Mouse (Mus musculus) brain, adult 2 months (tissue): ENCODE results near the gene Lrrc9.

ENCODE experiments used
- DNase-seq: peaks from one replicate; pipeline ENCODE4 v3.0.0; 2011; ENCODE audit warnings: low read depth, low spot score

The Lrrc9 gene

DNA sequence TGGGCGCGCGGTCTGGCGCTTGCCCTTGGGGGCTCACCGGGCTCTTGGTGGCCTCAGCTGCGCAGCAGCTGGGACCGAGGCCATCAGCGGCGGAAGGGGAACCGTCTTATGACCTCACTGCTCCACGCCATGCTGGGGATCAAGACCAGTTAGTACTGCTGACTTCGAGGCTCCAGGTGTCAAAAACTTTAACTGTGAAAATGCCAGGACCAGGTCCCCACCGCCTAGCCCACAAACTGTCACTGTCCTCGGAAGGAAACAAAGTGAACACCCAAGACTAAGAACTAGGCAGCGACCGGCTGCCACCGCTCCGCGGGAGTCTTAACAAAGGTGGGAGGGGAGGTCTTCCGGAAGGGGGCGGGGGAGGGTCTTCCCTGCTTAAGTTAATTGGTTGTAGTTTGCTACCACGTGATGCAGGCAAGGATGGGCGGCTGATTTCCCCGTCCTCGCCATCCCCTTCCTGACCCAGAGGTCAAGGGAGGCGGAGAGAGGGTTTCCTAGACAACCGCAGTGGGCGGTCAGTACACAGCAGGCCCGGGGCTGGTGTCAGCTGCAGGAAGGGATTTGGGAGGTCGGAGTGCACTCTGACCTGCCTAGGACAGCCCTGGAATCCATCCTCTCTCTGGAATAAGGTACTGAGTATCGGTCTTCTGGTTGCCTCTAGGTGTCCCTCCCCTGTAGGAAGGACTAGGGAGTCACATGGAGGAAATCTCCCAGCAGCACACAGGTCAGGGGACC is at the start of gene Lrrc9:
Gene Lrrc9 (plus strand): TSS at position 28 of the 738 bp plus-strand sequence.
- peak; percentile 53 for DNase-seq

DNA sequence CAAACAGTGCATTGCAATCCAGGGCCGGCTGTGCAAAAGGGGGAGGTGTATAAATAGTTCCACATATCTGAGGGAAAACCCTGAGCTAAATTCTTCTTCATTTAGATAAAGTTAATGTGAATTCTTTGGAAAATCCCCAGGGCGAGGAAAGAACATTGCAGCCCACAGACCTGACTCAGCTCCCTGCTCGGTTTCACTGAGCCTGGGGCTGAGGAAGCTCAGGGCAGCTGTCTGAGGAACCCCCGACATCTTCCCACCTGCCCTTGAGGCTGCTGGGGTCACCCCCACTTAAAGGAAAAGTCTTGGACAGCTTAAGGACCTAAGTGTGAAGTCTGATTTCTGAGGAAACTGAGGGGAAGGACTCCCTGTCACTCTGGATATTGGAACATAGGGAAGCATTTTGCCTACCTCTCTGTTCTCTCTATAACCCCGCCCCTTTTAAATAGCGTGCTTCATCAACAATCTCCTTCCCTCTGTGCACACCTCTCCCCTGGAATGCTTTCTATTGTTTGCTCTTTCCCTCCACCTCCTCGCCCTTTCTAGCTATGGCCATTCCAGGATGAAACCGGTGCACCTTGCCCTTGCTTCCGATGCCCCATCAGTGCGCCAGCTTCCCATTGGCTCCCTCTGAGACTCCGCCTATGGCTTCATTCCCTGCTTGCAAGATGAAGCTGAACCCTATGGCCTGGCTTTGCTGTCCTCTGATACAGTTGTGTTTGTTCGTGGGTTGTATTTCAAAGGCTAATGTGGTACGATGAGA is 48.4 kb upstream of the Lrrc9 start:
- peak; percentile 77 for DNase-seq

DNA sequence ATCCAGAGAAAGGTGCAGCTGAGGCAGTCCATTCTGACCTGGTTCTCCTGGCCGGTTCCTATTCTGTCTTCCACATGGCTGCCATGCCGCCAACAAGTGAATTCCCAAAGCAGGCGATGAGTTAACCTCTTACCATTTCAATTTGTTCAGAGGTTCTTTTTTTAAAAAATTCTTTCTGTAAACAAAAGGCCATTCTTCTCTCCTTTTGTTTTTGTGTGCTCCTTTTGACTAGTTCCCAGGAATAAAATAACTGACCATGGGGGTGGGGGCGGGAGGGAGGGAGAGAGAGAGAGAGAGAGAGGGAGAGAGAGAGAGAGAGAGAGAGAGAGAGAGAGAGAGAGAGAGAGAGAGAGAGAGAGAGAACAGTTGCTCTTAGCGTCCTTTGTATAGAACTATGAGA is 36.6 kb upstream of the Lrrc9 start:
- no peak for DNase-seq

DNA sequence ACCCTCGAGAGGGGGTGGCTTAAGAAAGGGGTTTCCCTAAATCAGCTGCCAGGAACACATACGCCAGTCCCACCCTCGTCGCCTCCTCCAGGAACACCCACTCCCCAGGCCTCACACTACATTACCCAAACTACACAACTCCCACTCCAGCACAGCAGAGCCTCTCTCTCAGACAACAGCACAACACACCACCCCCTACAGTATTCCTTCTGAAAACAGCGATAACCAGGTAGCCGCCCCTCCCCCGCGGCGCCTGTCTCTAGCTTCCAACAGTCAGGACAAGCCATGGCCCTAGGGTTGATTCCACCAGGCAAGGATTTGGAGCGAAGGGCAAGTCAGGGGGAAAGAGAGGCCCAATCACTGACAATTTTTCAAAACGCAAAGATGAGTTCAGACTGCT is 34.5 kb upstream of the Lrrc9 start:
- DNase-seq, result peak; percentile 67

DNA sequence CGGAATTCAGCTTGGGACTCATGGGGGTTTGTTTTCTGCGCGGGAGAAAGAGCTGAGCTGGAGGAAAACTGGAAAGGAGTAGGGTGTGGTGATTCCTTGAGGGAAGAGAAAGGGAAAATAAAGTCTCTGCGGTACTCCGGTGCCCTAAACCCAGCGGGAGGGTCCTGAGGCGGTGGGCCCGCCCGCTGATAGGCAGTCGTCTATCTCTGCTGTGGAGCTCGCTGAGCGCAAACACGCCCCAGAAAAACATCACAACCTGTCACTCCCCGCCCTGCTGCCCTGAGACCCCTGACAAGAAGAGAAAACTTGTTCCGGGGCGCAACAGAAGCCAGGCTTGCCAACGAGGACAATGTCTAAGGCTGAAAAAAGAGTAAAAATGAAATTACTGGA is 34.0 kb upstream of the Lrrc9 start:
- peak; percentile 43 for DNase-seq

DNA sequence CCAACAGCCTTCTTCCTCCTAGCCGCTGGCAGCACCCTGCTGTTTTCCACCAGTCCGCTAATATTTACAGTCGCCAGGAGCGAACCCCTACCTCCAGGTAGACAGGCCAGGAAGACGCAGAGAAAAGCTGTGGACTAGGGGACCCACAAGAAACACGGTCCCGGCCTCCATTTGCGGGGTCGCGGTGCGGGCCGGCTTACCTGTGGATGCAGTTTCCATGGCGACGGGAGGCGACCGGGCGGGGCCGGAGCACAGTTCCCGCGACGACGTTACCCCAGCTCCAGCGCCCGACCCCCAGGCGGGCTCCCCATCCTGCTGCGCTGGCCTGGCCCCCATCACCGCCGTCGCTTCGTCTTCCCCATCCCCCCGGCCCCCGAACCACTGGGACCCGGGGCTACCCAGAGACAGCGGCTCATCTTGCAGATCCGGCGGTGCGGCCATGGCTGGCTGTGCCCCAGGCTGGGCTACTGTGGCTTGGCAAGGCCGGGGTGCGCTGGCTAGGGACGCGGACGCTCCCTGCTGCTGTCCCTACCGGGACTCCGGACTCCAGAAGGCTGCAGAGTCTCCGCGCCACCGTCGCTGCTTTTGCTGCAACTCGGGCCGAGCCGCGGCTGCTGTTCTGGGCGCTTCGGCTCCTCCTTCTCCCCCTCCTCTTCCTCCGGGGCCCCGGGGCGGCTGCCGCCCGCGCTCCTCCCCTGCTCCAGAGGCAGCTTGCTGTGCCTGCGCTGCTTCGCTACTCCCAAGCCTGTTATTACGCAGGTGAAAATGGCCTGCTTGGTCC is 33.4 kb upstream of the Lrrc9 start:
- peak; percentile 89 for DNase-seq

DNA sequence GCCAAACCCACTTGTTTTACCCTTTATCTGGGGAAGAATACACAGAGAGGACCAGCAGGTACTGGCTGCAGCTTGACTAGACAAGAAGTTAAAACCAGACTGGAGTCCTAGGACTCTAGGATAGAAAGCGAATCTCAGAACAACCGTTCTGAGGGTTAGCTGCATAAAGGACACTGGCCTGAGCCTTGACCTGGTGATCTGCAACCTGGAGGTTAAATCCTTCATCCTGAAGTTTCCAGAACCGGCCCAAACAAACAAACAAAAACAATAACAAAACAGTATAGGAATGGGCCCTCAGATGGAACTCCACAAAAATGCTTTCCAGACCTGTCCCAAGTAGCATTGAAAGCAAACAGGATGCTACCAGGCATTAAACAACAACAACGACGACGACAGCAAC is 32.7 kb upstream of the Lrrc9 start, which contains the start of gene Rtn1:
Gene Rtn1 (minus strand): TSS at position 101 of the 400 bp plus-strand sequence.
- no peak for DNase-seq

DNA sequence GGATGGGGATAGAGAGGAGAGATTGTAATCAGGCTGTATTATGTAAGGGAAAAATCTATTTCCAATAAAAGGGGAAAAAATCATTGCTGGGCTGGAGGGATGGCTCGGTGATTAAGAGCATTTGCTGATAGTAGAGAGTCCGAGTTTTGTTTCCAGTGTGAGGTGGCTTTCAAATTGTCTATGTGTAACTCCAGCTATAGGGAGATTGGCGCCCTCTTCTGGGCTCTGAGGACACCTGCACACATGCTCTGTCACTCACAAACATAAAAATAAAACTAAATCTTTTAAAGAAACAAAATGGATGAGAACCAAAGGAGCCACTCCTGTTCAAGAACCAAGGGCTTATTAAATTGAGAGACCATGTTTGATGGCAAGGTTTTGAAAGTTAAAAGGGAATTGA is 23.9 kb upstream of the Lrrc9 start:
- DNase-seq, result peak; percentile 87

DNA sequence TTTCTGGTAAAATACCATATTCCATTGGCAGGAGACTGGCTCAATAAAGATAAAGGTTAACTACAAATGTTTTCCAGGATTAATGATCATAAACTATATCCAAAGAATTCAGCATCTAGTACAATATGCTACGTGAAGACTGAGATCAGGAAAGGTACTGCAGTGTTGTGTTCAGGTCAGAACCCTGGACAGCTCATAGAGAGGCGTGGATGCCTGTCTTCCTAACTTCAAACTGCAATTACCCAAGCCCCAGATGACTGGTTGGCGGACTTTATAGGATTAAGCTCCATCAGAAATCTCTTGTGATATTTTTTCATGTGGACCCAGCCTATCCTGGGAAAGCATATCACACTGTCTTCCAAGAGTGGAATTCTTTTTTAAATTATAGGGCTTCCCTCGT is 19.0 kb upstream of the Lrrc9 start:
- no peak for DNase-seq

DNA sequence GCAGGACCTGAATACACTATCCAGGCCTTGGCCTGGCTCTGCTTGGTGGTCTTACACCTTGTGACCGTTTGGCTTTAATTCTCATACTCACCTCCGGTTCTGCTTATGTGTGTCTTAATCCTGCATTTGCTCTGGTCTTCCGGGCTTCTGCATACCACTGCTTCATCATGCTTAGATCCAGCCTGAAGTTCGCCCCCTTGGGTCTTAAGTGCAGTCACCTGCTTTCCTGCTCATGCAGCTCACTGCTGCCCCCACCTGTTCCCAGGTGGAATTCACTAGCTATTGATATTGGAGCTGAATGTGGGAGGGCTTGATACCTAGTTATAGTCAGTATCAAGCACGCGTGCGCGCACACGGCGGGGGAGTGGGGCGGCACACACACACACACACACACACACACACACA is 13.9 kb upstream of the Lrrc9 start:
- peak; percentile 92 for DNase-seq

DNA sequence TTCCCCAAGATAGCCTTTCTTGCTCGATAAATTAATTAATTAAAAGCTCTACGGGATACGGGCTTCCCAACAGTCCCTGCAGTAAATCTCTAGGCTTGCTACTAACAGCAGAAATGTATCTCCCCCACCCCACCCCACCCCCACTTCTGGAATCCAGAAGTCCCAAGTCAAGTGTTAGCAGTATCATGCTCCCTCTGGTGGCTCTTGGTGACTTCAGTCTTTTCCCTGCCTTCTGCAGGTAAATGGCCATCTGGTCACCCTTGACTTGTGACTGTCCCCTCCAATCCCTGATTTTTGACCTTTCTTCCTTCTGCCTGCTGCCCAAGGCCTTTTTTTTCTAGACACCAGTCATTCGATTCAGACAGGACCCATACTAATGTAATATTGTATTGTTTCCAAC is 9.5 kb upstream of the Lrrc9 start:
- peak; percentile 46 for DNase-seq

DNA sequence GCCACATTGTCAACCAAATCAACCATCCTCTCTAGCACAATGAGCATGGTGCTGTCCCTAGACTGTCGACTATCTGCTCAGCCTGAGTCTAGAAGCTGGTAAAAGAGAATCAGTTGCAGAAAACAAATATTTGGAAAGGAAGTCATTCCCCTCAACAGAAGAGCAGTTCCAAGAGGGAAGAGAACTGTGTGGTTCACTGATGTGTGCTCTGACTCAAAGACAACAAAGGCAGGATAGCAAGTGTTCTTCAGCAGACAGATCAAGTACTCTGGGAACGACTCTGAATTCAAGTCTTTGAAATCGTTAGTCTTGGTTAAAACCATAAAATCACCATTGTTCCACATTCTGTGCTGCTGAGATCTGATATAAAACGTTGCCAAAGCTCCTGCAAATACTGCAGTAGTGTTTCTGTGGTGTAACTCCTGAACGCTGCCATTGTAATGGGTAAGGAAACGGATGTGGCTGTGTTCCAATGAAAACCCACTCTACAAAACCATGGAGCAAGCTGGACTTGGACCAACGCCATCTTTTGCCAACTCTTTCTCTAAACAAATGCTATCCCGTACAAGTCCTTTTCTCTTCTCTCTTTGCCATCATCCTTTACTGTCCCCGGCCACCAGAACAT is 8.3 kb upstream of the Lrrc9 start:
- DNase-seq, result no peak

DNA sequence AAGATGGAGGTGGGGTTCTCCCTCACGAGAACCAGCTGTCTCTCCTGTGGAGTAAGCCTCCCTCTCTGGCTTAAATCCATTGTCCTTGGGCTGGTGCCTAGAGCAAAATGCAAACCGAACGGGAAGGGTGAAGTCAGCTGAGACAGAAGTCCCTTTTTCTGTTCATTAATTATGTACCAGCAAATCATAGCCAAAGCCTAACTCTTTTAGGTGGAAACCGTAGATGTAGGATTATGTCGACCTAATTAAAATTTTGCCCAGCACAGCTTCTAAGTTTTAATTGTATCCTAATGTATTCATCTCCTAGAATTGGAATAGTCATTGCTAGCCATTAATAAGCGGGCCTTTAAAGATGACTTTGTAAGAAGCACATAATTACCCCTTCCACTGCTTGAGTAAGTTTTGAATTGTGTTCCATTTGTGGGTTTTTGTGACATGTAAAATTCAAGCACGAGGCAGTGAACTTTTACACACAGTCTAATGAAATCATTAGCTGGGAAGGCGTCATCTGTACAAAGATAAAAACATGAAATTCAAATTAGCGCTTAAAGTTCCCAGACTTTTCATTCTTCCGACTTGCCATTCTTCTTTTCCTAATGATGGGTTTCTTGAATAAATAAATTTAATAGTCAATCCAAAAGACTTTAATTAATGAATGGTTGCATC is 3.9 kb upstream of the Lrrc9 start:
- DNase-seq, result no peak

DNA sequence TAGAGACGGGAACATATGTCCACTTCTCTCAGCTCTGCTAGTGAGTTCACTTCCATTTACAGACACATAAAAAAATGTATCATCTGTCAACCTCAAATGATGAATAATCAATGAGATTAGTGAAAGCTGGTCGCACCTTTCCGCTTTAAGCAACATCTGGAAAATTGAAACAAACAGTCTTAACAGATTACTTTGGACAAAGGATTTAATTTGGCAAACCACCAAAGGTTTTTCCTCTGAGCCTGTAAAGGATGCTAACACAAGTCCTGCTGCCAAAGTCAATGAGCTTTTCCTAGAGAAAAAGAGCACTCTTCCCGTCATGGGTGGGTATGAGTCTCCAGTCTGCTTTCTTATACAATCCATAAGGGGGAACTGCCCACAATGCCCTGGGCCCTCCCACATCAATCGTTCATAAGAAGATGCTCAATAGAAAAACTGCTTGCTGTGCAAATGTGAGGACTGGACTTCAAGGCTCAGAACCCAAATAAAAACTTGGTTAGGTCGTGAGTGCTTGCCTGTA is 2.6 kb upstream of the Lrrc9 start:
- no peak for DNase-seq

DNA sequence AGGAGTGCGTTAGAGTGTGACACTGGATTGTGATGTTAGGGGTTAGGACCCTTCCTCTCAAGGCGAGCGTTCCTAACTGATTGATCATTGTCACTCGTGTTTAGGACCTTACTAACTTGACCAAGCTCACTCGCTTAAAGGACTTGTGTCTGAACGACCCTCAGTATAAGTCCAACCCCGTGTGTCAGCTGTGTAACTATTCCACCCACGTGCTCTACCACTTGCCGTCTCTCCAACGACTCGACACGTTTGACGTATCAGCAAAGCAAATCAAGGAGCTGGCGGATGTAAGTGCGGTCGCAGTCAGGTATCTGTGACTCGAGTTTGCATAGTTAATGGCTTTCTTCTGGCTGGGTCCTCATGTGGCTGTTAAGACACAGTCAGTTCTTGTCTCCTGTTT is 12.3 kb downstream of the Lrrc9 start:
- no peak for DNase-seq

DNA sequence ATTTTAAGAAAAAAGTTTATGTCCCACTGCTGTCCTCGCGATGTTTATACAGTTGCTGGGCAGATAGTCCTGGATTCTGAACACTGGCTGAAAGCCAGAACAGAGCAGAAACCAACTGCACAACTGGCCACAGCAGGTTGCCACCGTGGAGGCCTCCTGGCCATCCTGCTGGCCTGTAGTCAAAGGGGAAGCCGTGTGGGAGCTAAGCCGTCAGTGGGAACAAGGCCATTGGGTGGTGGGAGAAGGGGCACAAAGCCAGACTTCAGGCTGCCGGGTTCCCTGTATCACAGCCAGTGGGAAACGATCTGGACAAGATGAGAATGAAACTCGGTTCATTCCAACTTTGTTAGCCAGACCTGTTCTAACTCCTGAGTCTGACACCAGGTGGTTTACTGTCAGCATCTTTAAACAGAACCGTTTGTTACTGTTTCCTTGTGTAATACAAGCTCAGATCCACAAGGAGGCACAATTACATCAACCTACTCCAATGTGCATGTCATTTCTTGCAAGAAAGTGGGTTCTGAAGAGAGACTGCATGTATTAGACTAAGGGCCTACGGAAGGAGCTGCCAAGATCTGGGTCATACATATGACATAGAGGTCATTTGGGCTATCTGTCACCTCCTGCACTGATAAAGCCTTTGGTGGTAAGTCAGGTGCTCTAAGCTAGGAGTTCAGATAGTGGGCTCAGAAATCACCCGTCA is 19.7 kb downstream of the Lrrc9 start:
- DNase-seq, result peak; percentile 63

DNA sequence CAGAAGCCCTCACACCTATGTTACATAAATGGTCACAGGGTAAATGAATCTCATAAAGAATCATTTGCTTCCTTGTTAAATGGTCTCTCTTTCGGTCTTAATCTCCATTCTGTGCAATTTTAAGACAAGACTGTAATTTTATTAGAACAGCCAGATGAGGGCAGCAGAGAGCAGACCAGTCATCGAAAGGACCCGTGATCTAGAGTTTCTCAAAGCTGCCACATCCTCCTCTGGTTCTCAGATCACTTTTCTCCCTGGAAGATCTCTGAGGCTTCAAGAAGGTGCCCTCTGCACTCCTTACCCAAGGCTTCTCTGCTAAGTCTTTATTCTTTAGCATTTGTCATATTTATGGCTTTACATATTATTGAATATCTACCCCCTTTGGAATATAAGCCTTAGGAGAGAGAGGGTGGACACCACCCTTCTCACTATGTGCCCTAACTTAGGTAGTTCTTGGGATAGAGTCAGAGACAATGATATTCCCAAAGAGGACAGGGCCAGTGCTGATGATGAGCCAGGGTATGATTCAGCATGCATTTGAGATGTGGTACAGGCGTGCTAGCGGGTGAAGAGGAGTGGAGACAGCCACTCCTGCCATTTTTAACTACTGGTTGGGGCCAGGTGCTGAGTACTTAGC is 20.3 kb downstream of the Lrrc9 start:
- DNase-seq, result peak; percentile 83

DNA sequence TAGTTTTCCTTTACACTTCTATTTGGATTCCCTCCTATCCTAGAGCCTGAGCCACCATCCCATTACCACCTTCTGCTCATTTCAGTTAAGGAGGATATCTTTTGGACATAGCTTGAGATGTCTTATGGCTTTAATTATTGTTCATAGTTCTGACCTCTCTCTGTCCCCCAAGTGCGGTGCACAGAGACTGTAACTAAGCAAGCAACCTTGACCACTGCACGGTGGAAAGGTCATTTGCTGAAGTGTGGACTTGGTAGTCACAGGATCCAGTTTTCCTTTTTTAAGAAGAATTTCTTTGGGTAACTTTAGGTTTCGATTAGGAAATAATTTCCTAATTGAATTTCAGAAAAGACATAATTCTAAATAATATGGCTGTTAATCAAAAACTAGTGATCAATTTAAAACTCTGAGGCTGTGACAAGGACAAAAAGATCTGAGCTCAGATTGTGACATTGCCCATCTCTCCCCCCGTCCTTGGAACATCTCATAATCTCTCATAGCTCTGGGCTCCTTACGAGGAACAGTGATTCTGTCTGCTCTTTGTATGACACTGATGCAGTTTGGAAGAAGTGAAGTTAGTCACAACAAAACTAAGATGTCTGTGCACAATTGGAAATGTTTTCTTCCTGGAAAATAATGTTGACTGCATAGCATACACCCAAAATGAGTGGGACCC is 24.3 kb downstream of the Lrrc9 start:
- no peak for DNase-seq

DNA sequence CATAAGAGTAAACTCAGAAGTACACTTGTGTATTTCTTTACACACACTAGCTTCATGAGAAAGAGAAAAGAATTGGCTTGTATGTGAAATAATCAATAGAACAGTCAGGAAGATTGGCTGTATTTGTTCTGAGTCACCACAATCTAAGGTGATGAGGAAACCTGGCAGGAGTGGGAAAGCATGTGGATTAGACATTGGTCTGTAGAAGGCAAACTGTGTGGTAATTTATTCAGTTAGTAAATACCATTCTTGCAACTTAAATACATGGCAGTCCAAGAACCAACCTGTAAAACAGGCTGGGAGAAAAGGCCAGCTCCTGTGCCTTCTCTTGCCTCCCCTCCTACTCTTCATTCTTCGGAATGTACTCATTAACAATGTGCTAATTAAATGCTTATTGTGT is 25.6 kb downstream of the Lrrc9 start:
- no peak for DNase-seq
